Mouse (Mus musculus): Measurements from ENCODE around the gene Per1.

DNA sequence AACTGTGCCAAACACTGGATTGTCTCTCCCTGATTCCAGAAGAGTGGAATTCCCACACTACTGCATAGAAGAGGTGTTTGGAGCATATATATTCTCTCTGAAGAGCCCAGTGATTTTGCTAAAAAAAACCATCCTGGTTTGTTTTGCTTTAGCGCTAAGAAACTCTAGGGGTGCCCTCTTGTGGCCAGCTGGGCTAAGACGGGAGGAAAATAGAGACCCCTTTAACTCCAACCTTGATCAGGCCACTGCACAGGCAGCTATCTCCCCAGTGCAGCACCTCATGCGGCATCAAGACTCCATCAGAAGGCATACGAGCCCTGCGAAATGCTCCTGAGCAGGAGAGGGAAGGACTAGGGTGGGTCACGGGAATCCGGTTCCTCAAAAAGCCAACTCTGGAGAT is 55.4 kb downstream of the Per1 start:
- TF ChIP-seq GATA1 (IDR thresholded peaks at IDR 0.05; ENCODE audit: low read length) = no peak
- TF ChIP-seq TAL1 (IDR thresholded peaks at IDR 0.05; ENCODE audit: low read length) = no peak

Data from erythroblast, embryonic 14.5 days (primary cell).